Mouse (Mus musculus): ENCODE data around the gene Adra2b. TPM values are rescaled to one million over a fixed set of nuclear protein-coding genes. Genes with fewer than 3 reads are reported as not detected.

Gene Adra2b
- polyA plus RNA-seq, 1 experiment from 2014 or later = 0.35 TPM

GRCm38 (mm10) chr2:127363282-127363652 lies 259 bp downstream of the Adra2b start:
- no peaks in the 10 kb centered on the region for H3K36me3 ChIP-seq (ENCODE audit: control insufficient read depth, insufficient read depth, low read length)
- H3K4me3 ChIP-seq (ENCODE audit: low read depth, low read length) = peak overlapping the region; percentile 34
- ATAC-seq (ENCODE audit: low read depth) = peak; percentile 33; the same call in 1 of the 2 replicates
- 0 out of 2 replicates have a peak overlapping the region, but pooled peaks have one; percentile 21 for H3K9ac ChIP-seq (replicated peaks; ENCODE audit: low read depth, low read length)
- no peaks in the 10 kb centered on the region for H3K9me3 ChIP-seq (ENCODE audit: control insufficient read depth, low read length)
- H3K4me2 ChIP-seq (ENCODE audit: low read depth, low read length) = peak overlapping the region; percentile 67
- peaks cover 41% of the 10 kb centered on the region for H3K27me3 ChIP-seq (ENCODE audit: control insufficient read depth, insufficient read depth, low read length)
- H3K27ac ChIP-seq (ENCODE audit: low read depth, low read length) = no peak overlapping the region
- WGBS = 2% methylated on average over 28 of the region's 28 CpGs
- H3K4me1 ChIP-seq (ENCODE audit: control insufficient read depth, insufficient read depth, low read length) = peaks cover 11% of the 10 kb centered on the region; the same call in 1 of the 2 replicates

GRCm38 (mm10) chr2:127363696-127364095 lies 688 bp downstream of the Adra2b start:
- Histone ChIP-seq H3K36me3 (ENCODE audit: control insufficient read depth, insufficient read depth, low read length) (no peaks in the 10 kb centered on the region), H3K4me2 (ENCODE audit: low read depth, low read length) (peak overlapping the region; percentile 67), H3K4me3 (ENCODE audit: low read depth, low read length) (peak overlapping the region; percentile 34; the same call in 1 of the 2 replicates), H3K27me3 (ENCODE audit: control insufficient read depth, insufficient read depth, low read length) (peaks cover 41% of the 10 kb centered on the region), H3K9ac (replicated peaks; ENCODE audit: low read depth, low read length) (0 out of 2 replicates have a peak overlapping the region, but pooled peaks have one; percentile 21), H3K27ac (ENCODE audit: low read depth, low read length) (no peak overlapping the region), H3K9me3 (ENCODE audit: control insufficient read depth, low read length) (no peaks in the 10 kb centered on the region), H3K4me1 (ENCODE audit: control insufficient read depth, insufficient read depth, low read length) (peaks cover 11% of the 10 kb centered on the region; the same call in 1 of the 2 replicates)
- WGBS = 7% methylated on average over 19 of the region's 20 CpGs
- no peak for ATAC-seq (ENCODE audit: low read depth)

- Histone ChIP-seq H3K4me3 (ENCODE audit: low read depth, low read length) (no peak overlapping the region), H3K4me2 (ENCODE audit: low read depth, low read length) (no peak overlapping the region), H3K4me1 (ENCODE audit: control insufficient read depth, insufficient read depth, low read length) (peaks cover 11% of the 10 kb centered on the region; the same call in 1 of the 2 replicates), H3K36me3 (ENCODE audit: control insufficient read depth, insufficient read depth, low read length) (no peaks in the 10 kb centered on the region), H3K27me3 (ENCODE audit: control insufficient read depth, insufficient read depth, low read length) (peaks cover 41% of the 10 kb centered on the region), H3K27ac (ENCODE audit: low read depth, low read length) (no peak overlapping the region), H3K9me3 (ENCODE audit: control insufficient read depth, low read length) (no peaks in the 10 kb centered on the region), H3K9ac (replicated peaks; ENCODE audit: low read depth, low read length) (no peak overlapping the region)
- WGBS = 16% methylated on average over 8 of the region's 8 CpGs
- no peak for ATAC-seq (ENCODE audit: low read depth)
Measured at GRCm38 (mm10) chr2:127364452-127364851, 1.4 kb downstream of the Adra2b start.

- Histone ChIP-seq H3K27me3 (ENCODE audit: control insufficient read depth, insufficient read depth, low read length) (peaks cover 36% of the 10 kb centered on the region), H3K9ac (replicated peaks; ENCODE audit: low read depth, low read length) (no peak overlapping the region), H3K4me2 (ENCODE audit: low read depth, low read length) (no peak overlapping the region), H3K36me3 (ENCODE audit: control insufficient read depth, insufficient read depth, low read length) (no peaks in the 10 kb centered on the region), H3K27ac (ENCODE audit: low read depth, low read length) (no peak overlapping the region), H3K4me1 (ENCODE audit: control insufficient read depth, insufficient read depth, low read length) (peaks cover 11% of the 10 kb centered on the region; the same call in 1 of the 2 replicates), H3K4me3 (ENCODE audit: low read depth, low read length) (no peak overlapping the region), H3K9me3 (ENCODE audit: control insufficient read depth, low read length) (no peaks in the 10 kb centered on the region)
- WGBS = 75% methylated on average over 10 of the region's 10 CpGs
- no peak for ATAC-seq (ENCODE audit: low read depth)
Measured at GRCm38 (mm10) chr2:127367126-127367820, 4.3 kb downstream of the Adra2b start.

- Histone ChIP-seq H3K9me3 (ENCODE audit: control insufficient read depth, low read length) (no peaks in the 10 kb centered on the region), H3K4me3 (ENCODE audit: low read depth, low read length) (no peak overlapping the region), H3K36me3 (ENCODE audit: control insufficient read depth, insufficient read depth, low read length) (no peaks in the 10 kb centered on the region), H3K27me3 (ENCODE audit: control insufficient read depth, insufficient read depth, low read length) (peaks cover 14% of the 10 kb centered on the region), H3K9ac (replicated peaks; ENCODE audit: low read depth, low read length) (no peak overlapping the region), H3K4me1 (ENCODE audit: control insufficient read depth, insufficient read depth, low read length) (no peaks in the 10 kb centered on the region), H3K27ac (ENCODE audit: low read depth, low read length) (no peak overlapping the region), H3K4me2 (ENCODE audit: low read depth, low read length) (no peak overlapping the region)
- ATAC-seq (ENCODE audit: low read depth) = no peak
- 78% methylated on average over 5 of the region's 5 CpGs for WGBS
Measured at GRCm38 (mm10) chr2:127369703-127370376, 6.8 kb downstream of the Adra2b start.

GRCm38 (mm10) chr2:127370561-127371483 lies 7.8 kb downstream of the Adra2b start:
- Histone ChIP-seq H3K9me3 (ENCODE audit: control insufficient read depth, low read length) (no peaks in the 10 kb centered on the region), H3K27ac (ENCODE audit: low read depth, low read length) (no peak overlapping the region), H3K4me3 (ENCODE audit: low read depth, low read length) (no peak overlapping the region), H3K9ac (replicated peaks; ENCODE audit: low read depth, low read length) (no peak overlapping the region), H3K27me3 (ENCODE audit: control insufficient read depth, insufficient read depth, low read length) (peaks cover 6% of the 10 kb centered on the region; the same call in 1 of the 2 replicates), H3K4me2 (ENCODE audit: low read depth, low read length) (no peak overlapping the region), H3K4me1 (ENCODE audit: control insufficient read depth, insufficient read depth, low read length) (no peaks in the 10 kb centered on the region), H3K36me3 (ENCODE audit: control insufficient read depth, insufficient read depth, low read length) (no peaks in the 10 kb centered on the region)
- no peak for ATAC-seq (ENCODE audit: low read depth)
- 62% methylated on average over 9 of the region's 9 CpGs for WGBS

- 50% methylated on average over 1 of the region's 1 CpGs for WGBS
- Histone ChIP-seq H3K4me2 (ENCODE audit: low read depth, low read length) (no peak overlapping the region), H3K27me3 (ENCODE audit: control insufficient read depth, insufficient read depth, low read length) (0 out of 2 replicates have a peak, but pooled peaks cover 1% of the 10 kb centered on the region), H3K4me3 (ENCODE audit: low read depth, low read length) (no peak overlapping the region), H3K27ac (ENCODE audit: low read depth, low read length) (no peak overlapping the region), H3K9ac (replicated peaks; ENCODE audit: low read depth, low read length) (no peak overlapping the region), H3K36me3 (ENCODE audit: control insufficient read depth, insufficient read depth, low read length) (no peaks in the 10 kb centered on the region), H3K4me1 (ENCODE audit: control insufficient read depth, insufficient read depth, low read length) (no peaks in the 10 kb centered on the region), H3K9me3 (ENCODE audit: control insufficient read depth, low read length) (no peaks in the 10 kb centered on the region)
- ATAC-seq (ENCODE audit: low read depth) = no peak
Measured at GRCm38 (mm10) chr2:127371484-127371861, 8.5 kb downstream of the Adra2b start.

- 87% methylated on average over 2 of the region's 2 CpGs for WGBS
- no peaks in the 10 kb centered on the region for H3K36me3 ChIP-seq (ENCODE audit: control insufficient read depth, insufficient read depth, low read length)
- H3K9me3 ChIP-seq (ENCODE audit: control insufficient read depth, low read length) = no peaks in the 10 kb centered on the region
- H3K4me3 ChIP-seq (ENCODE audit: low read depth, low read length) = no peak overlapping the region
- no peaks in the 10 kb centered on the region for H3K27me3 ChIP-seq (ENCODE audit: control insufficient read depth, insufficient read depth, low read length)
- H3K27ac ChIP-seq (ENCODE audit: low read depth, low read length) = no peak overlapping the region
- H3K9ac ChIP-seq (replicated peaks; ENCODE audit: low read depth, low read length) = no peak overlapping the region
- no peak overlapping the region for H3K4me2 ChIP-seq (ENCODE audit: low read depth, low read length)
- ATAC-seq (ENCODE audit: low read depth) = no peak
- no peaks in the 10 kb centered on the region for H3K4me1 ChIP-seq (ENCODE audit: control insufficient read depth, insufficient read depth, low read length)
Measured at GRCm38 (mm10) chr2:127372082-127372481, 9.1 kb downstream of the Adra2b start.

Data from neural tube, embryonic 14.5 days (tissue).